Mouse (Mus musculus) cerebellum, adult 9-10 months (tissue): ENCODE data around the gene Raly.
"Not testable (repeated sequence)": the region's sequence is repeated elsewhere in the genome, so short reads cannot be mapped to it uniquely, and the experiment has no call there.

Source experiments
- DNase-seq: peaks from one replicate; pipeline ENCODE4 v3.0.0; 2022

The Raly gene

GRCm38 (mm10) chr2:154863672-154864071, 72.8 kb downstream of the Raly start:
- no peak for DNase-seq

- DNase-seq, result peak; percentile 62
Observed at GRCm38 (mm10) chr2:154865696-154866095, 74.8 kb downstream of the Raly start.

- DNase-seq, result peak; percentile 89
Observed at GRCm38 (mm10) chr2:154868106-154868505, 77.2 kb downstream of the Raly start.

GRCm38 (mm10) chr2:154869954-154870641, 79.2 kb downstream of the Raly start:
- DNase-seq, result no peak

GRCm38 (mm10) chr2:154876621-154877020, 85.7 kb downstream of the Raly start:
- no peak for DNase-seq

- DNase-seq, result no peak
Observed at GRCm38 (mm10) chr2:154891585-154891984, 100.7 kb downstream of the Raly start.

- DNase-seq, result peak; percentile 97
Observed at GRCm38 (mm10) chr2:154892201-154893044, 101.5 kb downstream of the Raly start, which contains the start of gene Eif2s2. Gene Eif2s2 (minus strand): TSS chr2:154892935.

- DNase-seq, result no peak
Observed at GRCm38 (mm10) chr2:154893045-154893385, 102.1 kb downstream of the Raly start.

DNA sequence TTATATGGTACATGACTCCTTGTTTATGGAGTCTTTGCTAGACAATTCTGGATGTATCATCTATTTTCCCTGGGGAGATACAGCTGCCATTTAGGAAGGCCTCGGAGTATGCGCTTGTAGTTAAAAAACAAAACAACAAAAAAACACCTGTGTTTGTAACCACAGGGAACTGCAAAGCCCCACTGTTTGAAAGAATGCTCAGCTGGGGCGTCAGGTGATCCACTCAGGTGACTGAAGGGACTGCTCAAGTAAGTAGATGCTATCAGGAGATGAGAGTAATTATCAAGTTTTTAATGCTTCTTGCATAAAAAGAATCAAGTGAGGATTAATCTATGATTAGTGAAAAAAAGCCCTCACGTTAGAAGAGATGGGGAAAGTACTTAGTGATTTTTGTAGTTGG, 102.7 kb downstream of the Raly start:
- no peak for DNase-seq

DNA sequence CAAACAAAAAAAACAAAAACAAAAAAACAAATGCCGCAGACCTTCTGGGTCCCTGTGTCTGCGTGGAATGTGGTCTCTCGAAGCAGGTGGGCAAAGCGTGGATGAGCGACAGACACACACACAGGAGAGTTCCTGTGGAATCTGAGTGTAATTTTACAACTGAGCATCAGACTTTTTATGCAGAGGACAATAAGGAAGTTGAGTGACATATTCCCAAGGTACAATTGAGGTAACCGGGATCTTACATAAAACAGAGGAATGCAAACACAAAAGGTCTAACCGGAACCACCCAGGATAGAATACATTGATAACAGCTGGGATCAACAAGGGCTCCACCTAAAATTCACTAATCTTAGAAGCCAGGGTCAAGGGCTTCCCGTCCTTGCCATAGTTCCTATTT, 108.1 kb downstream of the Raly start:
- DNase-seq, result not testable (repeated sequence)

- DNase-seq, result not testable (repeated sequence)
Observed at GRCm38 (mm10) chr2:154899412-154899811, 108.5 kb downstream of the Raly start.

GRCm38 (mm10) chr2:154902111-154902510, 111.2 kb downstream of the Raly start:
- no peak for DNase-seq

DNA sequence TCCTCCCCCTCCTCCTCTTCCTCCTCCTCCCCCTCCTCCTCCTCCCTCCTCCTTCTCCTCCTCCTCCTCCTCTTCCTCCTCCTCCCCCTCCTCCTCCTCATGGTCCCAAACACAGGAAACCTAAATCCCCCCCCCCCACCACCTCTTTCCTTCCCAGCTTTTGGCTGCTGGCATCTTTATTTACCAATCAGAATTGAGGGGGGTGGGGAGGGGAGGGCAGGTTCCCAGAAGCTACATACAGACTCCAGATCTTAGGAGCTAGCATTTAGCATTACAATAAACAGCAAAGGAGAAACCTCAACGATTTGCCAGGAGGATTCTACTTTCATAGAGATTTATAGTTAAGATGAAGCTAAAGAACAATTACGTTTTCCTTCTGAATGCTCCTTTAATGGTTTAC, 114.9 kb downstream of the Raly start:
- DNase-seq, result no peak

DNA sequence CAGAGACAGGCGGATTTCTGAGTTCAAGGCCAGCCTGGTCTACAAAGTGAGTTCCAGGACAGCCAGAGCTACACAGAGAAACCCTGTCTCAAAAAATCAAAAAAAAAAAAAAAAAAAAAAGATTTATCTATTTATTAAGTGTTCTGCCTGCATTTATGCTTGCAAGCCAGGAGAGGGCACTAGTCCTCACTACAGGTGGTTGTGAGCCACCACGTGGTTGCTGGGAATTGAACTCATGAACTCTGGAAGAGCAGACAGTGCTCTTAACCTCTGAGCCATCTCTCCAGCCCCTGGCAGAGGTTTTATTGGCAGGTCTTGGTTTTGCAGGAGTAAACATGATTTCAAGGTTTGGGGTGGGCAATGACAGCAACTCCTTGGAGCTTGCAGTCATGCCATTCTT, 117.3 kb downstream of the Raly start:
- not testable (repeated sequence) for DNase-seq

GRCm38 (mm10) chr2:154909789-154910188, 118.9 kb downstream of the Raly start:
- DNase-seq, result no peak

- DNase-seq, result no peak
Observed at GRCm38 (mm10) chr2:154915922-154916541, 125.1 kb downstream of the Raly start.

- no peak for DNase-seq
Observed at GRCm38 (mm10) chr2:154916547-154916946, 125.7 kb downstream of the Raly start.
